Mouse (Mus musculus): ENCODE data around the gene Fads6.

Gene Fads6

GRCm38 (mm10) chr11:115276780-115277603 lies 20.5 kb downstream of the Fads6 start, which contains the start of gene Fdxr:
Gene Fdxr, minus strand, starts transcription at chr11:115277050.
- in situ Hi-C loops (cut with MboI, MseI) = no loop called here

GRCm38 (mm10) chr11:115275954-115276353 lies 21.5 kb downstream of the Fads6 start:
- in situ Hi-C loops (cut with MboI, MseI) = no loop called here

GRCm38 (mm10) chr11:115275509-115275908 lies 22.0 kb downstream of the Fads6 start:
- in situ Hi-C loops (cut with MboI, MseI) = no loop called here

GRCm38 (mm10) chr11:115274771-115275170 lies 22.7 kb downstream of the Fads6 start:
- in situ Hi-C loops (cut with MboI, MseI) = loop anchor here (5.0 kb wide), 2 partner anchors 67 to 117 kb away; no protein-coding TSS in a partner anchor

GRCm38 (mm10) chr11:115274178-115274577 lies 23.3 kb downstream of the Fads6 start:
- in situ Hi-C loops (cut with MboI, MseI) = loop anchor here (5.0 kb wide), 2 partner anchors 67 to 117 kb away; no protein-coding TSS in a partner anchor

- in situ Hi-C loops (cut with MboI, MseI) = loop anchor here (5.0 kb wide), 2 partner anchors 66 to 116 kb away; no protein-coding TSS in a partner anchor
Observed at GRCm38 (mm10) chr11:115273735-115274134, 23.7 kb downstream of the Fads6 start.

- in situ Hi-C loops (cut with MboI, MseI) = loop anchor here (5.0 kb wide), 2 partner anchors 66 to 116 kb away; no protein-coding TSS in a partner anchor
Observed at GRCm38 (mm10) chr11:115272894-115273498, 24.5 kb downstream of the Fads6 start.

- in situ Hi-C loops (cut with MboI, MseI) = loop anchor here (5.0 kb wide), 2 partner anchors 64 to 114 kb away; no protein-coding TSS in a partner anchor
Observed at GRCm38 (mm10) chr11:115271481-115271880, 26.0 kb downstream of the Fads6 start.

- in situ Hi-C loops (cut with MboI, MseI) = loop anchor here (5.0 kb wide), 2 partner anchors 64 to 114 kb away; no protein-coding TSS in a partner anchor
Observed at GRCm38 (mm10) chr11:115271052-115271451, 26.4 kb downstream of the Fads6 start.

- in situ Hi-C loops (cut with MboI, MseI) = loop anchor here (5.0 kb wide), 2 partner anchors 63 to 113 kb away; no protein-coding TSS in a partner anchor
Observed at GRCm38 (mm10) chr11:115270148-115270861, 27.2 kb downstream of the Fads6 start.

GRCm38 (mm10) chr11:115269330-115270066 lies 28.0 kb downstream of the Fads6 start:
- in situ Hi-C loops (cut with MboI, MseI) = loop anchor here (5.0 kb wide), 2 partner anchors 62 to 112 kb away; no protein-coding TSS in a partner anchor

- in situ Hi-C loops (cut with MboI, MseI) = no loop called here
Observed at GRCm38 (mm10) chr11:115267958-115268357, 29.5 kb downstream of the Fads6 start.

GRCm38 (mm10) chr11:115267061-115267883 lies 30.2 kb downstream of the Fads6 start, which contains the start of gene Grin2c:
Gene Grin2c, minus strand, starts transcription at chr11:115267243.
- in situ Hi-C loops (cut with MboI, MseI) = no loop called here

- in situ Hi-C loops (cut with MboI, MseI) = no loop called here
Observed at GRCm38 (mm10) chr11:115266400-115266778, 31.1 kb downstream of the Fads6 start.

- in situ Hi-C loops (cut with MboI, MseI) = no loop called here
Observed at GRCm38 (mm10) chr11:115265771-115266399, 31.6 kb downstream of the Fads6 start.

GRCm38 (mm10) chr11:115264862-115265668 lies 32.4 kb downstream of the Fads6 start:
- in situ Hi-C loops (cut with MboI, MseI) = no loop called here

GRCm38 (mm10) chr11:115264136-115264861 lies 33.2 kb downstream of the Fads6 start:
- in situ Hi-C loops (cut with MboI, MseI) = no loop called here

GRCm38 (mm10) chr11:115262954-115263353 lies 34.5 kb downstream of the Fads6 start:
- in situ Hi-C loops (cut with MboI, MseI) = no loop called here
